Mouse (Mus musculus): Measurements from ENCODE around the gene Ctsk.
"Not testable (repeated sequence)": the region's sequence is repeated elsewhere in the genome, so short reads cannot be mapped to it uniquely, and the experiment has no call there.

The Ctsk gene

GRCm38 (mm10) chr3:95524673-95525072 is 25.6 kb downstream of the Ctsk start:
- no peak for DNase-seq (ENCODE audit: low spot score)

DNA sequence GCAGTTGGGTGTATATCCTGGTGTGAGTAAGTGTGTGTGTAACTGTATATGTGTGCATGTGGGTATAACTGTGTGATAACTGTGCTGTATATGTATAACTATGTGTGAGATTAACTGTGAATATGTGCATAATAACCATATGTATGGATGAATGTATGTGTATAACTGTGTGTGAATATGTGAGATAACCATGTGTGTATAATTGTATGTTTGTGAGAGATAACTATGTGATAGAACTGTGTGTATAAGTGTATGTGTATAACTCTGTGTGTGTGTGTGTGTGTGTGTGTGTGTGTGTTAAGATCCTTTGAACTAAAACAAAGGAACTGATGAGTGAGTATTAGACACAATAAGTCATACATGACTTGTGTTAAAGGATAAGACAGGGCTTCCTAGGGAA is 27.1 kb downstream of the Ctsk start:
- no peak for DNase-seq (ENCODE audit: low spot score)

- no peak for DNase-seq (ENCODE audit: low spot score)
These were observed 27.7 kb downstream of the Ctsk start, which contains the start of gene Ctss for GRCm38 (mm10) chr3:95526622-95527211. Gene Ctss, plus strand, starts transcription at chr3:95526786.

- no peak for DNase-seq (ENCODE audit: low spot score)
These were observed 30.8 kb downstream of the Ctsk start for GRCm38 (mm10) chr3:95529814-95530213.

DNA sequence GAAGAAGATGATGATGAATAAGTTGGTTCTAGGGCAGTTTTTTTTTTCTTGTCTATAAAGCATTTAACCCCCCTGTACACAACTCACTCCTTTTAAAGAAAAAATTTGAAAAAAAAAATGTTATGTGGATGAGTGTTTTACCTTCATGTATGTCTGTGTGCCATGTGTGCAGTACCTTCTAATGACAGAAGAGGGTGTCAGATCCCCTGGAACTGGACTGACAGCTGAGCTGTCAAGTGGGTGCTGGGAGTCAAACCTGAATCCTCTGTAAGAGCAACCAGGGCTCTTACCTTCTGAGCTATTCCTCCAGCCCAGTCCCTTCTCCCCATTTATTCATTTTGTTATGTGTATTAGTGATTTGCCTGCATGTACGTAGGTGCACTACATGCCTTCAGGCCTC is 32.0 kb downstream of the Ctsk start:
- DNase-seq (ENCODE audit: low spot score), result no peak

DNA sequence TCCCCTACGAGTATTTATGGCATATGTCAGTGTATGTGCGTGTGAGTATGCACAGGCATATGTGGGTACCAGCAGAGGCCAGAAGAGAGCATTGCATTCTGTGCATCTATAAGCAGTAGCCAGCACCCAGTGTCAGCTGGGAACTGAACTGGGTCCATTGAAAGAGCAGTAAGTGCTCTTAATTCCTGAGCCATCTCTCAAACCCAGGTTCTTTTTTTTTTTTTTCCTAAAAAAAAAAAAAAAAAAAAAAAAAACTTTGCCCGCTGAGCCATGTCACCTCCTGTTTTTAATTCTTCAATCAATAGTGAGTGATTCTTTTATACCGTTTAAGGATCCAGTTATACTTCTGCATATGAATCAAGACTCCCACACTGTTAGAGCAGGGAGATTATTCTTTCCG is 34.3 kb downstream of the Ctsk start:
- DNase-seq (ENCODE audit: low spot score), result no peak

- DNase-seq (ENCODE audit: low spot score), result no peak
These were observed 35.9 kb downstream of the Ctsk start for GRCm38 (mm10) chr3:95534927-95535326.

DNA sequence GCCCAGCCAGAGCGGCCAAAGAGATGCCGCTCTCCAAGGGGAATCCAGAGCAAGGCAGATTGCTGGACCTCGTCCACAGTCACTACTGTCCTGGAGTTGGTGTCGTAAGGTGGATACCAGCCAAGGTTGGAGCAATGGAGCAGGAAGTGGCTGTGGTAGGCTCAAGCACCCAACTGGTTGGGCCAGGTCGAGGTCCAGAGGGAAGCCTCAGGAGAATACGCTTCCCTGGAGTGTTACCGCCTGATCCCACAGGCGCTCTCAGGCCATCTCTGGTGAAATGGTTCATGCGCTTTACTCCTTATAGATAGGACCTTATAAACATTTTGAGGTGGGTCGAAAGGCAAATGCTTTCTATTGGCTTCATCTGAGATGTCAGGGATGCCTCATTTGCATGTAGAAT is 39.9 kb downstream of the Ctsk start:
- DNase-seq (ENCODE audit: low spot score), result no peak

DNA sequence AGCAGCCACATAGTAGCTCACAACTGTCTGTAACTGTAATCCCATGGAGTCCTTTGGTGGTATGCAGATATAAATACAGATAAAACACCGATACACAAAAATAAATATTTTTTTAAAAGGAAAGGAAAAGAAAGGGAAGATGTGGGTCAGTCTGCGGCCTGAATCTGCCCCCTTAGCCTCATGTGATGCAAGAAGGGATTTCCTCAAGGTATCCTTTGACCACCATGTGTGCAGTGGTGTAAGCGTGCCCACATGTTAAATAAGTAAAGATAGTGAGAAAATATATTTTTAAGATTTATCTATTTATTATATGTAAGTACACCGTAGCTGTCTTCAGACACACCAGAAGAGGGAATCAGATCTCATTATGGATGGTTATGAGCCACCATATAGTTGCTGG is 40.8 kb downstream of the Ctsk start:
- DNase-seq (ENCODE audit: low spot score), result no peak

DNA sequence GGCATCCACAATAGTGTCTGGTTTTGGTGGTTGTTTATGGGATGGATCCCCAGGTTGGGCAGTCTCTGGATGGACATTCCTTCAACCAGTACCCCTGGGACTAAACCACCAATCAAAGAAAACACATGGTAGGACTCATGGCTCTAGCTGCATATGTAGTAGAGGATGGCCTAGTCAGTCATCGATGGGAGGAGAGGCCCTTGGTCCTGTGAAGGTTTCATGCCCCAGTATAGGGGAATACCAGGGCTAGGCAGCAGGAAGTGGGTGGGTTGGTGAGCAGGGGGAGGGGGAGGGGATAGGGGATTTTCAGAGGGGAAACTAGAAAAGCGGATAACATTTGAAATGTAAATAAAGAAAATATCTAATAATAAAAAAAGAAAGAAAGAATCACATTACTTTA is 42.1 kb downstream of the Ctsk start:
- not testable (repeated sequence) for DNase-seq (ENCODE audit: low spot score)

GRCm38 (mm10) chr3:95542171-95542570 is 43.1 kb downstream of the Ctsk start:
- no peak for DNase-seq (ENCODE audit: low spot score)

DNA sequence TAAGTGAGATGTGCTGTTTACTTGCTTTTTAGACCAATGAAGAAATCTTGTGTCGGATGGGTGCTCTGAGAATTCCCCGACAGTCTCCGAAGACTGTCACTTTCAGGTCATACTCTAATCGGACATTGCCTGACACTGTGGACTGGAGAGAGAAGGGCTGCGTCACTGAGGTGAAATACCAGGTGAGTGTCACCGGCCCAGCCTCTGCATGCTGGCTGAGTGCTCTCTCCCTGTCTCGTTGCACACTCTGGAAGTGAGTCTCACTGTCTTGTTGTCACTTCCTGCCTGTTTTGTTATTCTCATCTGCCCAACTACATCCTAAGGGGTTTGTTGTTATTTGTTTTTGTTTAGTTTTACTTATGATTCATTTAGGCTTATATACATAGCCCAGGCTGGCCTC is 43.9 kb downstream of the Ctsk start:
- no peak for DNase-seq (ENCODE audit: low spot score)

GRCm38 (mm10) chr3:95550176-95550575 is 51.1 kb downstream of the Ctsk start:
- no peak for DNase-seq (ENCODE audit: low spot score)

GRCm38 (mm10) chr3:95553986-95554385 is 54.9 kb downstream of the Ctsk start:
- DNase-seq (ENCODE audit: low spot score), result no peak
